Mouse (Mus musculus) layer of hippocampus, adult 11-12 months (tissue): ENCODE data around the gene Ppard.
"Not testable (repeated sequence)": the region's sequence is repeated elsewhere in the genome, so short reads cannot be mapped to it uniquely, and the experiment has no call there.

Experiments
- DNase-seq: peaks from one replicate; pipeline ENCODE4 v3.0.0; 2022; ENCODE audit warnings: low spot score

The Ppard gene

DNA sequence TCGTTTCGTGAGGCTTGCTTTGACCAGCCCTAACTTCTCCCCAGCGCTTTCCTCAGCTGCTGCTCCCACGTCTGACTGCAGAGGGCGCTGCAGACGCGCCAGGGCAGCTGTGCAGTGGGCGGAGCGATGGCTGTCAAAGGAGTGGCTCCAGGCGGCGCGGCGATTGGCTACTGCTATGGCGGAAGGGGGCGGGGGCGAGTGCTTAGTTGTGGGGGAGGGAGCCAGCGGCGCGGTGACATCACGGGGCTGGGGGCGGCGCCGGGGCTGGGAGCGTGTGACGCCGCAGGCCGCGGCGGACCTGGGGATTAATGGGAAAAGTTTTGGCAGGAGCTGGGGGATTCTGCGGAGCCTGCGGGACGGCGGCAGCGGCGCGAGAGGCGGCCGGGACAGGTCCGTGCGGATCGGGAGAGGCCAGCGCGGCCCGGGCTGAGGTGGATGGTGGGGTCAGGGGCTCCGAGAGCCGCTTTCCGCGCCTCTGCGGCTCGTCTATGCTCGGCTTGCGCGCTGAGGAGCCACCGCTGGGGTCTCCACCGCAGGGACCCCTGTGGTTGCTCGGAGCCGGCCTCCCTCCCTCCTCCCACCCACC, at the start of gene Ppard:
Ppard (plus strand) TSS at position 226 of the 586 bp plus-strand sequence.
- DNase-seq: peak; percentile 98

DNA sequence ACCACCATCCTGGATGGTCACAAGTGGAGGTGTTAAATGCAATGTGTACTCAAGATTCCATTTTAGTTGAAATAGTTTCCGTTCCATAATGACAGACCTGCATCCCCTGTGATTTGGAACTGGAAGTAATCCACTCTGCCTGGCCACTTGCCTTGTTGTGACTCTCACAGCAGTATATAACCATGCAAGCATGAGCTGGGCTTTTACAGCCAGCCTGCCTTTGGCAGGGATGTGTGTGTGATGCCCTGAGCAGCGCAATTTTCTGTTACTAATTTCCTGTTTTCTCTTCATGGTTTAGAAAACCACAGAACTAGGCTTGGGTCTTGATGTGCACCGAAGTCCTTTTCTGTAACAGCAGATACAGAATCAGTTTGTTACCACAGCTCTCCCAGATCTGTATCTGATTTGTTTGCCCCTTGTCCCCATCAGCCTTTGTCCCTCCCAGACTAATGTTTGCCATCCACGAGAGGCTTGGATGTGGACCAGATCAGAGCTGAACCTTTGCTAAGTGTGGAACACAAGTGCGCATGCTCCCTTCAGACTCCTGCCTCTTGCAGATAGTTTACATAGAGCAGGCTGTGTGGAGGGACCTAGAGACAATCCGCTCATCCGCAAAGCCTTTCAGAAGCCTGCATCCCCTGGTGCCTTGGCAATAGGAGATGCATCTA, 47.4 kb upstream of the Ppard start:
- DNase-seq: no peak

DNA sequence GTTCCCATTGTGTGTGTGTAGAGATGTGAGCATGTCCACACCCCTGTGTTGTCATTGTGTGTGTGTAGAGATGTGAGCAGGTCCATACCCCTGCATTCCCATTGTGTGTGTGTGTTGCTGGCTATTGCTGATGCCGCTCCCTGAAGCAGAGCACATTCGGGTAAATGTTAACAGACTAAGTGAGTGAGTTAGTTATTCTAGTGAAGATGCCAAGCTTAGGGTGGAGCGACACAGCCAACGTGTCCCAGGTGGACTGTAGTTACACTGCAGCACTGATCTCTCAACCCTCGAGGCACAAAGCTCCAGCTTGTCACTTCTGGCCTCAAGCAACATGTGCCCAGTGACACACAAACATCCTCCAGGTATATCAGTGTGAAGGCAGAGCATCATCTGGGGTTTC, 44.2 kb upstream of the Ppard start:
- DNase-seq: no peak

DNA sequence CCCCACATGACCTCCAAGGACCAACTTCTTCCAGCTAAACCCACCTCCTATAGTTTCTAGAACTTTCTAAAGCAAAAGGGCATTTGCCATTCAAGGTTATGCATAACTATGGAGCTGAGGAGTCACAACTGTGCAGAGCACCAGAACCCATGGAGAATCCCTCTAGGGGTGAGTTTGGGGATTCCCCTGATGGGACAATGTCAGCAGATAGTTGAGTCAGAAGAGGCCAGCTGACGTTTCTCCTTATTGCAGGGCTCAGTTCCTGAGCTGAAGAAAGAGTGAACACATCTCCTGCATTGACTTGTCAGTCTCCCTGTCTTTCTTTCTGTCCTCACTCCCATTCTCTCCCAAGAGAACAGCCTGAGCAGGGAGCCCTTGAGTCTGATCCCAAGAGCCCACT, 39.7 kb upstream of the Ppard start:
- DNase-seq: no peak

- no peak for DNase-seq
These were observed 38.9 kb upstream of the Ppard start for GRCm38 (mm10) chr17:28193559-28193958.

GRCm38 (mm10) chr17:28195033-28195432, 37.5 kb upstream of the Ppard start:
- DNase-seq: no peak

- DNase-seq: no peak
These were observed 34.9 kb upstream of the Ppard start for GRCm38 (mm10) chr17:28197646-28198045.

GRCm38 (mm10) chr17:28201982-28202381, 30.5 kb upstream of the Ppard start:
- DNase-seq: no peak

GRCm38 (mm10) chr17:28204052-28204720, 28.3 kb upstream of the Ppard start:
- DNase-seq: no peak

DNA sequence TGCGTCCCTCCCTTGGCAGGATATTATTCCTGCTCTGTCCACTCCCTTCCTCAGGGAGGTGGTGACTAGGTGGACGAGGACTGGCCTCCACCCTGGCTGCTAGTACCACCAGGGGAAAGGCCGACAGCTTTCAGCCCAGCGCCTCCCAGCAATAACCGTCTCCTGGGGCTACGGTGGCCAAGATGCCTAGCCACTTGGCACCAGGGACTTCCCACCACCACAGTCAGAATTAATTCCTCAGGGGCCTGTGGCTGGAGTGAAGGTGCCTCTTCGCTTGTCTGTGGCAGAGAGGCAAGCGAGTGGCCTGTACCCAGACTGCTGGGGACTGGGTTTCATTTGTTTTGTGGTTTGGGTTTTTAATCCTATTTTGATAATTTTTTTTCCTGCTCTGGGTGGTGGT, 27.1 kb upstream of the Ppard start:
- DNase-seq: no peak

DNA sequence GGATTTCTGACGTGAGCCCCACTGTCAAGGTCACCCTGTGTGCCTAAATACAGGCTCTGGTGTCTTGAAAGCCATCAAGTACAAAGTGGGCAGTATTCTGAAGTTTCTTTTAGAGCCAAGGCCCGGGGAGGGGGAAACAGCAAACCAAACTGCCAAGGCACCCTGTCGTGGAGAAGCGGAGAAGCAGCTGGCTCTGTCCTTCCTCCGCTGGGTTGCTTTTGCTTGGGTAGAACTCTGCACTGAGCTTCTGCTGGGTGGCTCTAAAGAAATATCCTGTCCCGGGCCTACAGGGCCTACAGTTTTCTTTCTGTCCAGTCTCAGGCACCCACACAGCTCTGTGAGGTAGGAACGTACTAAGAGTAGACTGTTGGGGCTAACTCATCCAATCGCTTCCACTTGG, 25.4 kb upstream of the Ppard start:
- no peak for DNase-seq

- DNase-seq: peak; percentile 47
These were observed 24.7 kb upstream of the Ppard start, which contains the start of gene Def6 for GRCm38 (mm10) chr17:28207591-28208313. Def6 (plus strand) TSS chr17:28207778.

DNA sequence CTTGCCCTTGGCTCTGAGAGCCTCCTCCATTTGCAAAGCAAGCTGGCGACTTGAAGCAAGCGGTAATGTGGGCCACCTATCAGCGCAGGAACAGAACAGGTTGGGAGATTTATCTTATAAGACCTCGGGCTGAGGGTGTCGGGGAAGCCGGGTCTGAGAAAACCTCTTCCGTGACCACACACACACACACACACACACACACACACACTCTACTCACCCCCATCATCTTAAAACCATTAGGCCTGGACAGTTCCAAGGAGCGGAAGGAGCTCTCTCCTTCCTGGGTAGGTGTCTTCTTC, 24.2 kb upstream of the Ppard start:
- DNase-seq: no peak

DNA sequence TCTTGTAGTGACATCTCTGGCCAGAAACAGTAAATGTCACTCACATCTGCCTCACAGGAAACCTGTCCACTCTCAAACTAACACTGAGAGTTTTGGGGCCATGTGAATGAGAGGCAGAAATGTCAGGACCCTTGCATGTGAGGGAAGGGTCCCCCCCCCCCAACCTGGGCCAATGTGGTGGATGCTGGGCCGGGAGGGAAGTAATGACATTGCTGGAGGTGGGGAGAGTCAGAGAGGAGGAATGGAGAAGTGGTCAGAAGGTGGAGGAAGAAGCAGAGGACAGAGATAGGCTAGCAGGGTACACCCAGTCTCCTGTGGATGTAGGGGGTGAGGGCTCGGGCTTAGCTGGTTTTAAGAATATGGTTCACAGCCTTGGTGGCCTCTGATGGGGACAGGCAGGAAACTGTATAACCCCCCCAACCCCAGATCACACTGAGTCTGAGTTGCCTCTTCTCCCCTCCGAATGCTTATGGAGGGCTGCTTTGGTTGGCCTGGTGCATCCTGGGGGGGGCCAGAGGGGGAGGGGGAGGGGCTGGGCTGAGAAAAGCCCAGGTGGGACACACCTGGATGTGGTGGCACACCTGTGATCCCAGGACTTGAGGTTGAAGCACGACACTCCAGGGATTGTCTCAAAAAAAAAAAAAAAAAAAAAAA, 22.9 kb upstream of the Ppard start:
- no peak for DNase-seq

GRCm38 (mm10) chr17:28211921-28212341, 20.6 kb upstream of the Ppard start:
- DNase-seq: no peak

DNA sequence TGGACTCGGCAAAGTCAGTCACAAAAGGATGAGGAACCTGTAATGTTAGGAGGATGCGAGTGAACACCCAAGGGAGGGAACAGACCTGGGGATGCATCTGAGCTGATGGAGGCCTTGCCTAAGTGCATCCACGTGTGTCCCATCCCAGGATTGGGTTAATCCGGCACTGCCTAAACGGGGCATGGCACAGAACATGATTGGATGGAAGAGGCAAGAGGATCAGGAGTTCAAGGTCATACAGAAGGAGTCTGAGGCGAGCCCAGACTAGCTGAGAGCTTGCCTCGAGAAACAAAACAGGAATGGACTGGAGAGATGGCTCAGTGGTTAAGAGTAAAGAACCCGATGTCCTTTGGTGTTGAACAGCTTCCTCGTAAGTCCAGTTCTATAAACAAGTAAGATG, 20.1 kb upstream of the Ppard start:
- DNase-seq: no peak

GRCm38 (mm10) chr17:28213236-28213635, 19.3 kb upstream of the Ppard start:
- DNase-seq: no peak

DNA sequence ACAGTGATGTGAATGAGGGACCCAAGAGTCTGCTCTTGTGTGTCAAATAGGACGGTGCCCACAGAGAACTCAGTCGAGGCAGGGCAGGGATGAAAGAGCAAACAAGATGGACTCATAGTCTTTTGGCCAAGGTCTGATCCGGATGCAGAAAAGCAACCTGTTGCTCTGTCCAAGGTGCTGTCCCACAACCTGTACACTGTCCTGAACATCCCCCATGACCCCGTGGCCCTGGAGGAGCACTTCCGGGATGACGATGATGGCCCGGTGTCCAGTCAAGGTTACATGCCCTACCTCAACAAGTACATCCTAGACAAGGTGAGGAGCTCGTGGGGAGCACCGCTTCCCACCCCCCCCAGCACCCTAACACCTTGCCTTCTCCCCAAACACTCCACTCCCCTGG, 15.7 kb upstream of the Ppard start:
- no peak for DNase-seq

DNA sequence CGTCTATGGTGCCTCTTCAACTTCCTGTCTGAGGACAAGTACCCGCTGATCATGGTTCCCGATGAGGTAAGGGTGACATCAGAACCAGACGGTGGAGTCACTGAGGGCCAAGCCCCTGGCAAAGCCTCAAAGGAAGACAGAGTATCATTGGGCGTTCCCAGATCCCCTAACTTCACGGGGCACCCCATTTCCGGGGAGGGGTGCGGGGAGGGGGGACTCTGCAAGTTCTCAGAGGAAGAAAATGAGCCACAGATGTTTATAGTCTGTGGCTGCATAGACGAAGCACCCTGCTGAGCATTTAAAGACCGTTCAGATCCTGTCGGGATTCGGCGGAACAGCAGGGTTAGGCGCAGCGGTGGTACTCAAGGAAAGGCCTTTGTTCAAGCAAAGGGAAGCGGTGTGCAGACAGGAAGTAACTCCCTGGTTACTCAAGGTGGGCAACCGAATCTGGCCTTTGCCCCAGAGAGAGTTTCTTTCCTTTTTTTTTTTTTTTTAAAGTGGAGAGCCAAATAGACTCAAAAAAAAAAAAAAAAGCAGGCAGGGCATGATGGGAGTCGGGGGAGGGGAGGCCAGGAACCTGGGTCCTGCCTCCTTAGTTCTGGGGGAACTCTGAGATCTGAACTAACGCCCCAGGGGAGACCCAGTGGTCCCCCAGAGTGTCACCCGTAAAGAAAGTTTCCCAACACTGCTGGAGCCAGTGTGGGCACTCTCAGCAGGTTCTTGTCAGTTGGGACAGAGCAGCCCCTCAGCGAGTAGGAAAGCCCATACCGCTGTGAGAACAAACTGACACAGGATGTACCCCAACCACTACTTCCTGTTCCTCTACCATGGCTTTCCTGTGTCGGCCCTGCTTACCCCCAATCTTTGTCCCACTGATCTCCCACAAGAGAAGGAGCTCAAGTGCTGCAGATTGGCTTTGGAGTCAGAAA, 14.5 kb upstream of the Ppard start:
- no peak for DNase-seq

DNA sequence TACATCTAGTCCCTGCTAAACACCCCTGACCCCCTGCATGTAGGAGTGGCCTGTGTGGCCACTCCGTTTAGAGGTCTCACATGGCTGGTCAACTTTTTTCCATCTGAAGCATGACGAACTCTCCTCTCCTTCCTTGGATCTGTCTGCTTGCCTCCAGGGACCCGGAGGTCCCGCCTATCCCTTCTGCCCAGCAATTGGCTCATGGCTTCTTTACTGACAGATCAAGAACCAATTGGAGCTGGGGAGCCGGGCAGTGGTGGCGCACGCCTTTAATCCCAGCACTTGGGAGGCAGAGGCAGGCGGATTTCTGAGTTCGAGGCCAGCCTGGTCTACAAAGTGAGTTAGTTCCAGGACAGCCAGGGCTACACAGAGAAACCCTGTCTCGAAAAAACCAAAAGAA, 10.0 kb upstream of the Ppard start:
- DNase-seq: not testable (repeated sequence)
